Mouse (Mus musculus): Measurements from ENCODE around the gene Ceacam20.
"Not testable (repeated sequence)": the region's sequence is repeated elsewhere in the genome, so short reads cannot be mapped to it uniquely, and the experiment has no call there.

- not testable (repeated sequence) for TF ChIP-seq POLR2A, EP300 (IDR thresholded peaks at IDR 0.05; ENCODE audit: insufficient read depth, low read depth, low read length)
Observed at GRCm38 (mm10) chr7:19996721-19997120, 31.5 kb downstream of the Ceacam20 start.

All from heart, adult 2 months (tissue).